Mouse (Mus musculus) ES-Bruce4 (cell line): ENCODE measurements around the gene Sgcd.

ENCODE experiments used
- CTCF ChIP-seq: IDR thresholded peaks from one replicate; pipeline ENCODE4 v1.8.1; 2011; ENCODE audit warnings: low read depth, low read length
- EP300 ChIP-seq: IDR thresholded peaks from 2 replicates; pipeline ENCODE4 v1.6.1; 2011; ENCODE audit warnings: low read depth, low read length; ENCODE audit not compliant: insufficient read depth
- POLR2A ChIP-seq: IDR thresholded peaks from one replicate; pipeline ENCODE4 v1.8.1; 2011; ENCODE audit warnings: low read length; ENCODE audit not compliant: insufficient read depth

- TF ChIP-seq CTCF (no peak), EP300 (no peak), POLR2A (no peak)
These were observed 1068.5 kb downstream of the Sgcd start for GRCm38 (mm10) chr11:46920244-46920643.
